Mouse (Mus musculus): Measurements from ENCODE around the gene Gpr162. TPM values are rescaled to one million over a fixed set of nuclear protein-coding genes. Genes with fewer than 3 reads are reported as not detected.
"Not testable (repeated sequence)": the region's sequence is repeated elsewhere in the genome, so short reads cannot be mapped to it uniquely, and the experiment has no call there.

Gene Gpr162
- polyA plus RNA-seq, 1 experiment: 9.0 TPM

DNA sequence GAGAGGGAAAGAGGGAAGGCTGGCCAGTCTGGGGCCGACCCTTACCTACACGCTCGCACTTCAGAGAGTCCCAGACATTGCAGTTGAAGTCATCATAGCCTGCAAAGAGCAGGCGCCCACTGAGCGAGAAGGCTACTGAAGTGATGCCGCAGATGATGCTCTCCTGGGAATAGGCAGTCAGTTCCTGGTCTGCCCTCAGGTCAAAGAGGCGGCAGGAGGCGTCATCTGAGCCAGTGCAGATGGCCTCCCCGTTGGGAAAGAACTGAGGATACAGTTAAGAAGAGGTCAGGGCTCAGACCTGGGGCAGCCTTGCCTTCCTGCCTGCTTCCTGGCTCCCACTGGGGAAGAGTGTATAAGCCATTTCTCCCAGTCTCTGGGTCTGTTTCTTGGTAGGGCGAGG is 28.3 kb downstream of the Gpr162 start:
- Histone ChIP-seq H3K4me3 (ENCODE audit: control insufficient read depth, low read depth, low read length) (no peak overlapping the region), H3K27ac (ENCODE audit: control insufficient read depth, insufficient read depth, low read depth, low read length) (no peak overlapping the region), H3K4me1 (ENCODE audit: control insufficient read depth, insufficient read depth, low read length) (peaks cover under 1% of the 10 kb centered on the region; the same call in 1 of the 2 replicates), H3K27me3 (ENCODE audit: control insufficient read depth, insufficient read depth, low read length) (no peaks in the 10 kb centered on the region), H3K36me3 (ENCODE audit: control insufficient read depth, insufficient read depth, low read length) (peaks cover 3% of the 10 kb centered on the region)
- TF ChIP-seq CTCF (IDR thresholded peaks at IDR 0.05; ENCODE audit: control insufficient read depth, insufficient read depth, insufficient replicate concordance, low read depth, low read length): no peak
- no peak for TF ChIP-seq POLR2A (IDR thresholded peaks at IDR 0.05; ENCODE audit: control insufficient read depth, low read depth, low read length)

DNA sequence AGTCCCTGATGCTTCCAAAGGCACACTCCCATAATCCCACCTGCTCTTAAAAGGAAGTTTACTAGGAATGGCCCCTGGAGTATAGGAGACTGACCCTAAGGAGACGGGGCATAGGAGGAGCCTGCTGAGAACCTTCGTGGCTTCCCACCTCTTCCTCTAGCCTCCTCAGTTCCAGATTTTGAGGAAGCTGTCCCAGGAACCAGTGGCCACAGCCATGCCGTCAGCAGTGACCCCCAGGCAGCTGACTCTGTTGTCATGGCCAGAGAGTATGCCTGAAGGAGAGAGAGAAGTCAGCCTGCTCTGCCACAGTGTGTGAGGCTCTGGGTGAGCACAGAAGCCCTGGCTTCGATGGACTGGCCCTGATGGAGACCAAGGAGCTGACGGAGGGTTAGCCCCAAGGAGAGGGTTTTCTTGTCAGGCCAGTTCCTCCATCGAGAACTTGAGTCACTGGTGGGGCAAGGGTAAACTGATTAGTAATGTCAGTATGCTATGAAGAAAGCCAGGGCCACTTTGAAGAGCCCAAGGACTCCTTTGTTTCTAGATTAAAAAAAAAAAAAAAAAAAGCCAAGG is 29.2 kb downstream of the Gpr162 start:
- no peak overlapping the region for H3K4me3 ChIP-seq (ENCODE audit: control insufficient read depth, low read depth, low read length)
- TF ChIP-seq CTCF (IDR thresholded peaks at IDR 0.05; ENCODE audit: control insufficient read depth, insufficient read depth, insufficient replicate concordance, low read depth, low read length): no peak
- no peak for TF ChIP-seq POLR2A (IDR thresholded peaks at IDR 0.05; ENCODE audit: control insufficient read depth, low read depth, low read length)
- peaks cover 3% of the 10 kb centered on the region for H3K36me3 ChIP-seq (ENCODE audit: control insufficient read depth, insufficient read depth, low read length)
- H3K27me3 ChIP-seq (ENCODE audit: control insufficient read depth, insufficient read depth, low read length): no peaks in the 10 kb centered on the region
- H3K4me1 ChIP-seq (ENCODE audit: control insufficient read depth, insufficient read depth, low read length): peaks cover 4% of the 10 kb centered on the region
- no peak overlapping the region for H3K27ac ChIP-seq (ENCODE audit: control insufficient read depth, insufficient read depth, low read depth, low read length)

- Histone ChIP-seq H3K27me3 (ENCODE audit: control insufficient read depth, insufficient read depth, low read length) (no peaks in the 10 kb centered on the region), H3K4me1 (ENCODE audit: control insufficient read depth, insufficient read depth, low read length) (peaks cover 10% of the 10 kb centered on the region), H3K4me3 (ENCODE audit: control insufficient read depth, low read depth, low read length) (no peak overlapping the region), H3K27ac (ENCODE audit: control insufficient read depth, insufficient read depth, low read depth, low read length) (no peak overlapping the region), H3K36me3 (ENCODE audit: control insufficient read depth, insufficient read depth, low read length) (peaks cover 3% of the 10 kb centered on the region)
- TF ChIP-seq CTCF (IDR thresholded peaks at IDR 0.05; ENCODE audit: control insufficient read depth, insufficient read depth, insufficient replicate concordance, low read depth, low read length) (no peak), POLR2A (IDR thresholded peaks at IDR 0.05; ENCODE audit: control insufficient read depth, low read depth, low read length) (no peak)
These were observed 32.1 kb downstream of the Gpr162 start for GRCm38 (mm10) chr6:124831649-124832048.

GRCm38 (mm10) chr6:124831199-124831598 is 32.6 kb downstream of the Gpr162 start:
- not testable (repeated sequence) for H3K27me3 ChIP-seq (ENCODE audit: control insufficient read depth, insufficient read depth, low read length); H3K36me3 ChIP-seq (ENCODE audit: control insufficient read depth, insufficient read depth, low read length); H3K27ac ChIP-seq (ENCODE audit: control insufficient read depth, insufficient read depth, low read depth, low read length); H3K4me1 ChIP-seq (ENCODE audit: control insufficient read depth, insufficient read depth, low read length)
- H3K4me3 ChIP-seq (ENCODE audit: control insufficient read depth, low read depth, low read length): peak overlapping the region; percentile 27; the same call in 1 of the 2 replicates

- H3K36me3 ChIP-seq (ENCODE audit: control insufficient read depth, insufficient read depth, low read length): peaks cover 3% of the 10 kb centered on the region
- peak overlapping the region; percentile 99 for H3K4me3 ChIP-seq (ENCODE audit: control insufficient read depth, low read depth, low read length)
- H3K4me1 ChIP-seq (ENCODE audit: control insufficient read depth, insufficient read depth, low read length): peaks cover 10% of the 10 kb centered on the region
These were observed 33.7 kb downstream of the Gpr162 start for GRCm38 (mm10) chr6:124829799-124830700.

GRCm38 (mm10) chr6:124828868-124829798 is 34.6 kb downstream of the Gpr162 start, which contains the start of the genes Usp5 and Cdca3:
Gene Usp5 (minus strand): TSS chr6:124829484.
Gene Cdca3 (plus strand): TSS chr6:124829547.
- H3K4me1 ChIP-seq (ENCODE audit: control insufficient read depth, insufficient read depth, low read length): peaks cover 10% of the 10 kb centered on the region
- H3K4me3 ChIP-seq (ENCODE audit: control insufficient read depth, low read depth, low read length): peak within 1 kb of the TSS; percentile 99
- H3K36me3 ChIP-seq (ENCODE audit: control insufficient read depth, insufficient read depth, low read length): peaks cover 5% of the 10 kb centered on the region
- H3K27ac ChIP-seq (ENCODE audit: control insufficient read depth, insufficient read depth, low read depth, low read length): peak within 1 kb of the TSS; percentile 98
- no peaks in the 10 kb centered on the region for H3K27me3 ChIP-seq (ENCODE audit: control insufficient read depth, insufficient read depth, low read length)
- peak; percentile 98 for TF ChIP-seq POLR2A (IDR thresholded peaks at IDR 0.05; ENCODE audit: control insufficient read depth, low read depth, low read length)
- TF ChIP-seq CTCF (IDR thresholded peaks at IDR 0.05; ENCODE audit: control insufficient read depth, insufficient read depth, insufficient replicate concordance, low read depth, low read length): no peak

More at GRCm38 (mm10) chr6:124829799-124830700, 33.7 kb downstream of the Gpr162 start:
- TF ChIP-seq POLR2A (IDR thresholded peaks at IDR 0.05; ENCODE audit: control insufficient read depth, low read depth, low read length) (peak; percentile 30; the same call in 1 of the 2 replicates), CTCF (IDR thresholded peaks at IDR 0.05; ENCODE audit: control insufficient read depth, insufficient read depth, insufficient replicate concordance, low read depth, low read length) (no peak)
- H3K27me3 ChIP-seq (ENCODE audit: control insufficient read depth, insufficient read depth, low read length): no peaks in the 10 kb centered on the region
- H3K27ac ChIP-seq (ENCODE audit: control insufficient read depth, insufficient read depth, low read depth, low read length): peak overlapping the region; percentile 98

Measured in testis, adult 2 months (tissue).